Mouse (Mus musculus) testis, adult 2 months (tissue): ENCODE data around the gene Aloxe3.

Experiments used
- CTCF ChIP-seq: fragments of 200-500 bp; IDR thresholded peaks from 2 replicates; pipeline ENCODE4 v1.5.1; 2012; ENCODE audit warnings: low read depth, mild to moderate bottlenecking, inconsistent platforms, low read length, moderate library complexity; ENCODE audit not compliant: control insufficient read depth, insufficient read depth, insufficient replicate concordance
- POLR2A ChIP-seq: fragments of 200-500 bp; IDR thresholded peaks from 2 replicates; pipeline ENCODE4 v1.6.1; 2012; ENCODE audit warnings: low read depth, mild to moderate bottlenecking, inconsistent platforms, low read length, moderate library complexity; ENCODE audit not compliant: control insufficient read depth

- TF ChIP-seq POLR2A = no peak
- no peak for TF ChIP-seq CTCF
Observed at GRCm38 (mm10) chr11:69125852-69125918, at the start of gene Aloxe3.
